Mouse (Mus musculus) E14TG2a.4 (cell line): ENCODE data around the gene Fut11.

ENCODE experiments used
- H3K27me3 ChIP-seq: 2 replicates; pipeline ENCODE4 v1.6.1; 2014; ENCODE audit warnings: low read length, control low read depth; ENCODE audit not compliant: insufficient read depth
- H3K36me3 ChIP-seq: 2 replicates; pipeline ENCODE4 v1.6.1; 2014; ENCODE audit warnings: low read length, control low read depth; ENCODE audit not compliant: insufficient read depth
- H3K4me1 ChIP-seq: replicated peaks from 2 replicates; pipeline ENCODE4 v1.6.1; 2014; ENCODE audit warnings: low read depth, low read length, control low read depth
- H3K4me3 ChIP-seq: replicated peaks from 2 replicates; pipeline ENCODE4 v1.5.1; 2014; ENCODE audit warnings: mild to moderate bottlenecking, low read length
- H3K9me3 ChIP-seq: 2 replicates; pipeline ENCODE4 v1.6.1; 2014; ENCODE audit warnings: low read length, control low read depth
- CTCF ChIP-seq: conservative IDR thresholded peaks from 2 replicates; pipeline ENCODE4 v1.5.1; 2014; ENCODE audit warnings: low read length
- NANOG ChIP-seq: IDR thresholded peaks from 2 replicates; pipeline ENCODE4 v1.6.1; 2014; ENCODE audit warnings: borderline replicate concordance, low read length, mixed read lengths
- POU5F1 ChIP-seq: IDR thresholded peaks from 2 replicates; pipeline ENCODE4 v1.6.1; 2014; ENCODE audit warnings: low read length, borderline replicate concordance

Fut11 gene

DNA sequence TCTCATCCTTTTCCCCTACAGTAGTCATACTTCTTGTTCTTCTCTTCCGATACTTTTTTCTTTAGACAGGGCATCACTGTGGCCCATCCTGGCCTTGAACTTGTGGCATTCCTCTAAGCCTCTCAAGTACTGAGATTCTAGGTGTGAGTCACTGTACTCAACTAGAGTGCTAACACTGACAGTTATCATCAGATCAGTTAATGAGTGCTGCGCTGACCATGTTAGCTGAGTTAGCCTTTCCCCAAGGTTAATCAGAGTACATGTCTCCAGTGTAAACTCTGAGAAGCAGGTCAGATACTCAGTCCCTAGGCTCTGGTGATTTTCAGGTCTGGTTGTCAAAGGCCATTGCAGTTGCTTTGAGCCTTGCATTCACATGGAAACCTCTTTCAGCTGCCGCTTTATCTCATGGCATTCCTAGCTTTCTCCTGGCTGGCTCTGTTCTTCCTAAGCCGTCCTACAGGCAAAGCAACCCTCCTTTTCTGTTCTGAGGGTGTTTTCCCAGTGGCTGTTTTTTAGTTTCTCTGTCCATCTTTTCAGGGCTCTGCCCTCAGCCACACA lies 54.8 kb downstream of the Fut11 start:
- no peak for TF ChIP-seq NANOG
- TF ChIP-seq POU5F1, result no peak
- TF ChIP-seq CTCF, result no peak
- H3K4me1 ChIP-seq, result peaks cover 7% of the 10 kb centered on the region
- no peaks in the 10 kb centered on the region for H3K27me3 ChIP-seq
- peaks cover 42% of the 10 kb centered on the region for H3K36me3 ChIP-seq
- H3K9me3 ChIP-seq, result no peaks in the 10 kb centered on the region
- no peak overlapping the region for H3K4me3 ChIP-seq

DNA sequence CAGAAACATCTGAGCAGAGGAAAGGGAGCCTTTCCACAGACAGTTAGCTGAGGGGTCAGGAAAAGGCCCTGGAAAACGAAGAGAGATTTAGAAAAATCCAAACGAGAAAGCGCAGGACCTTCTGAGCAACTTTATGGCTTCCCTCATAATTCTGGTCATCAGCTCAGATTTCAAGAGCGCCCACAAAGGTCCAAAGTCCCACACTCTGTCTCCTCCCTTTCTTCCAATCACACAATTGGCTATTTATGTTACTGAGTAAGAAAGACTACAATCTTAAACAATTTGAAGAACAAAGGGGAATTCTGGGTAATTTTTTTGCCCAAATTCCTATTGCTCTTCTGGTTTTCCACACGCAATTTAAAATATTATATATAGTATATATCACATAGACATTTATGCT lies 55.7 kb downstream of the Fut11 start:
- TF ChIP-seq POU5F1 (no peak), NANOG (no peak), CTCF (no peak)
- Histone ChIP-seq H3K36me3 (peaks cover 42% of the 10 kb centered on the region), H3K4me1 (peaks cover 7% of the 10 kb centered on the region), H3K4me3 (no peak overlapping the region), H3K9me3 (no peaks in the 10 kb centered on the region), H3K27me3 (no peaks in the 10 kb centered on the region)
